Mouse (Mus musculus): Measurements from ENCODE around the gene Thrb.

- TF ChIP-seq CTCF (IDR thresholded peaks at IDR 0.05; ENCODE audit: low read depth, low read length) (no peak), POLR2A (IDR thresholded peaks at IDR 0.05; ENCODE audit: borderline replicate concordance, low read depth, low read length) (no peak)
Measured at GRCm38 (mm10) chr14:17916651-17917050, 256.6 kb downstream of the Thrb start.
